Mouse (Mus musculus): ENCODE data around the gene 4833439L19Rik.

The 4833439L19Rik gene

GRCm38 (mm10) chr13:54520221-54520620 is 45.0 kb downstream of the 4833439L19Rik start:
- no peak for DNase-seq (ENCODE audit: low read depth)

DNA sequence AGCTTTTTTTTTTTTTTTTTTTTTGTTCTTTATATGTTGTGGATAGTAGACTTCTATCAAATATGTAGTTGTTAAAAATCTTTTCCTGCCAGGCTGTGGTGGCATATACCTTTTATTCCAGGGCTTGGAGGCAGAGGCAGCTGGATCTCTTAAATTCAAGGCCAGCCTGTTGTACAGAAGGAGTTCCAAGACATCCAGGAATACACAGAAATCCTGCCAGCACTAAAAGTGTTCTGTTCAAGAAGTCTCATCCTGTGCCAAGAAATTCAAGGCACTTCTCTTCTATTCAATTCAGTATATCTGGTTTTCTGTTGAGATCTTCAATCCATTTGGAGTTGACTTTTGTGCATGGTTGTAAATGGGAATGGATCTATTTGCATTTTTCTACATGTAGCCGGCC is 59.3 kb downstream of the 4833439L19Rik start:
- no peak for DNase-seq (ENCODE audit: low read depth)

GRCm38 (mm10) chr13:54504611-54505260 is 60.5 kb downstream of the 4833439L19Rik start:
- DNase-seq (ENCODE audit: low read depth), result no peak

GRCm38 (mm10) chr13:54503604-54504521 is 61.4 kb downstream of the 4833439L19Rik start, which contains the start of gene Simc1:
TSS of gene Simc1 (plus strand) at chr13:54503779.
- no peak for DNase-seq (ENCODE audit: low read depth)

DNA sequence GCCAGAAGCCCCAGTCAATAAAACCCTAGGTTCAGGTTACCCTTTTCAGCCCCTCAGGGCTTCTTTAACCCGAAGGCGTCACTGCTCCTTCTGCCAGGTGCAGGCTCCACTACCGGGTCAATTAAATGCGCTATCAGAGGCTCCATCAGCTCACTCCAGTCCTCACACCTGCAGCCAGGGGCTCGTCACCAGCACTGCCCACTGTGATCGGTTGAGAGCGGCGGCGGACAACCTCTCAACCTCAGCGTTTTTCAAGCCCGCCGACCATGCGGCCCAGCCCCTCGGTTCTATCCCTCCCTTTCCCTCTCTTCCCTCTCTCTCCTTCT is 62.0 kb downstream of the 4833439L19Rik start:
- no peak for DNase-seq (ENCODE audit: low read depth)

DNA sequence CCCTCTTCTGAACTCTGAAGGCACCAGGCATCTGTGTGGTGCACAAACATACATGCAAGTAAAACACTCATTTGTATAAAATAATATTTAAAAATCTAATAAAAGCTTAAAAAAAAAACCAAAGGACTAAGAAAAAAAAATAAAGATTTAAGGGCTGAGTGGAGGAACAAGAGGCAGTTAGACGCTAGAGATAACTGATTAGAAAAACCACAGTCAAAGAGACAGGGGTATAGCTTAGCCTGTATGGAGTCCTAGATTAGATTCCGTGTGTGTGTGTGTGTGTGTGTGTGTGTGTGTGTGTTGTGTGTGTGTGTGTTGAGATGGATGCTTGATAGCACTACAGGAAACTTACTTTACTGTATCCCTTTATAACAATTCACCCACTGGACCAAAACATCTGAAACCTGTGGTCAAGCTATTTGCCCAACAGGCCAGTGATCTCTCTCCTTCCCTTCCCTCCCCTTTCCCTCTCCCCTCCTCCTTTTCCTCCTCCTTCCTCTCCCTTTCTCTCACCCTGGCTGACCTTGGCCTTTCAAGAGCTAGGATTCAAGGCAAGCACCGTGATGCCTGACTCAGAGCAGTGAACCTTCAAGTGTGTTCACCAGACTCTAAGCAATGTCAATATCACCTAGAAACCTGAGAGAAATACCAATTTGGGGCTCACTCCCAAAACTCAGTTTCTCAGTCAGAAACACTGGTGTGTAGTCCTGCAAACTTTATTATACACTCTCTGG is 63.1 kb downstream of the 4833439L19Rik start:
- DNase-seq (ENCODE audit: low read depth), result no peak

GRCm38 (mm10) chr13:54501352-54501751 is 63.9 kb downstream of the 4833439L19Rik start:
- DNase-seq (ENCODE audit: low read depth), result no peak

Measured in fibroblast of lung, adult 2 months (primary cell).